Mouse (Mus musculus) ES-E14 (cell line): ENCODE measurements around the gene Muc16. TPM values are rescaled to one million over a fixed set of nuclear protein-coding genes. Genes with fewer than 3 reads are reported as not detected.
A peak's percentile ranks its signal among the peaks of the same experiment; 100 is the strongest.

Source experiments
- DNase-seq: peaks from one replicate; pipeline ENCODE4 v3.0.0-alpha.2; 2013; ENCODE audit warnings: low read depth, low spot score
- H3K27ac ChIP-seq: 2 replicates; pipeline ENCODE4 v1.5.1; 2012; ENCODE audit warnings: low read depth, mild to moderate bottlenecking, low read length, moderate library complexity, mixed read lengths; ENCODE audit not compliant: poor library complexity, insufficient read depth, severe bottlenecking
- H3K36me3 ChIP-seq: 2 replicates; pipeline ENCODE4 v1.6.1; 2012; ENCODE audit warnings: mild to moderate bottlenecking, low read length, moderate library complexity, mixed read lengths; ENCODE audit not compliant: control insufficient read depth, poor library complexity, insufficient read depth, severe bottlenecking
- H3K4me1 ChIP-seq, 2 experiments: fragments of 150-350 bp in 1 of 2; sonication (generic) in 1 of 2; 2 replicates each; pipeline ENCODE4 v1.6.1; 2012; ENCODE audit warnings: low read length in 2 of 2, mild to moderate bottlenecking in 1 of 2, mixed read lengths in 1 of 2; ENCODE audit not compliant: control insufficient read depth in 2 of 2, insufficient read depth in 2 of 2, poor library complexity in 1 of 2
- H3K4me3 ChIP-seq, 2 experiments: fragments of 150-350 bp in 1 of 2; sonication (generic) in 1 of 2; 2 replicates each; pipeline ENCODE4 v1.5.1; 2012; ENCODE audit warnings: low read length in 2 of 2, low read depth in 1 of 2, mild to moderate bottlenecking in 1 of 2, mixed read lengths in 1 of 2; ENCODE audit not compliant: insufficient read depth in 1 of 2, poor library complexity in 1 of 2, severe bottlenecking in 1 of 2
- H3K9ac ChIP-seq: 2 replicates; pipeline ENCODE4 v1.6.1; 2012; ENCODE audit warnings: low read depth, mild to moderate bottlenecking, low read length, mixed read lengths; ENCODE audit not compliant: poor library complexity, insufficient read depth, severe bottlenecking
- H3K9me3 ChIP-seq: fragments of 150-350 bp; sonication (generic); 2 replicates; pipeline ENCODE4 v1.6.1; 2012; ENCODE audit warnings: low read depth, mild to moderate bottlenecking, low read length; ENCODE audit not compliant: control insufficient read depth, insufficient read depth
- CHD2 ChIP-seq: IDR thresholded peaks from 2 replicates; pipeline ENCODE4 v1.6.1; 2014; ENCODE audit warnings: mild to moderate bottlenecking, low read depth, low read length, inconsistent platforms
- HCFC1 ChIP-seq: IDR thresholded peaks from 2 replicates; pipeline ENCODE4 v1.6.1; 2012; ENCODE audit warnings: low read length, inconsistent platforms, borderline replicate concordance; ENCODE audit not compliant: insufficient read depth
- MAFK ChIP-seq: IDR thresholded peaks from 2 replicates; pipeline ENCODE4 v1.6.1; 2014; ENCODE audit warnings: mild to moderate bottlenecking, low read depth, low read length, inconsistent platforms; ENCODE audit not compliant: insufficient read depth
- ZC3H11A ChIP-seq: IDR thresholded peaks from 2 replicates; pipeline ENCODE4 v1.6.1; 2012; ENCODE audit warnings: low read depth, mild to moderate bottlenecking, inconsistent platforms, low read length, borderline replicate concordance
- ZNF384 ChIP-seq: IDR thresholded peaks from 2 replicates; pipeline ENCODE4 v1.6.1; 2012; ENCODE audit warnings: low read depth, low read length, inconsistent platforms
- in situ Hi-C, 2 experiments: fragments of 600-800 bp; cut with MboI; formaldehyde crosslinking; loops; one replicate each; pipeline ENCODE4 v1.15.1; 2025; ENCODE audit warnings: low sequenced_read_pairs in 2 of 2, inconsistent platforms in 1 of 2; ENCODE audit not compliant: unreplicated experiment in 2 of 2
- total RNA-seq: library from RNA; depleted of rRNA; stranded (reverse); fragments of 300-350 nt; gene quantifications from 2 replicates; pipeline ENCODE4 v1.2.3, GENCODE M21; 2012; rRNA removed

Gene Muc16
- total RNA-seq, 1 experiment = under 0.01 TPM

GRCm38 (mm10) chr9:18473324-18474128, 200.8 kb downstream of the Muc16 start:
- no peaks in the 10 kb centered on the region for H3K9me3 ChIP-seq
- no peaks in the 10 kb centered on the region for H3K4me1 ChIP-seq
- DNase-seq = peak; percentile 75
- in situ Hi-C loops = no loop called here
- H3K27ac ChIP-seq = peak overlapping the region; percentile 9; the same call in 1 of the 2 replicates
- peak overlapping the region; percentile 70 for H3K9ac ChIP-seq
- no peak for TF ChIP-seq CHD2
- TF ChIP-seq MAFK = no peak
- no peak for TF ChIP-seq ZC3H11A
- no peak for TF ChIP-seq HCFC1
- TF ChIP-seq ZNF384 = no peak
- no peaks in the 10 kb centered on the region; the same call in 1 of the 2 replicates for H3K36me3 ChIP-seq
- H3K4me3 ChIP-seq = peak overlapping the region; percentile 61 to 97

GRCm38 (mm10) chr9:18468005-18468404, 206.3 kb downstream of the Muc16 start:
- Histone ChIP-seq H3K9ac (no peak overlapping the region), H3K4me1 (peaks cover 0 to 2% of the 10 kb centered on the region in 2 experiments; a peak in 1 of 4 replicates), H3K27ac (no peak overlapping the region), H3K36me3 (no peaks in the 10 kb centered on the region; the same call in 1 of the 2 replicates), H3K9me3 (no peaks in the 10 kb centered on the region; the same call in 1 of the 2 replicates), H3K4me3 (no peak overlapping the region)
- in situ Hi-C loops = no loop called here
- no peak for TF ChIP-seq ZC3H11A
- no peak for TF ChIP-seq HCFC1
- TF ChIP-seq MAFK = no peak
- no peak for TF ChIP-seq CHD2
- TF ChIP-seq ZNF384 = no peak
- DNase-seq = no peak

- Histone ChIP-seq H3K27ac (no peak overlapping the region), H3K9ac (no peak overlapping the region), H3K36me3 (no peaks in the 10 kb centered on the region; the same call in 1 of the 2 replicates), H3K4me3 (no peak overlapping the region), H3K9me3 (no peaks in the 10 kb centered on the region; the same call in 1 of the 2 replicates), H3K4me1 (peaks cover 0 to 2% of the 10 kb centered on the region in 2 experiments; a peak in 1 of 4 replicates)
- TF ChIP-seq HCFC1 = no peak
- TF ChIP-seq ZNF384 = no peak
- DNase-seq = no peak
- in situ Hi-C loops = no loop called here
These were observed 207.0 kb downstream of the Muc16 start for GRCm38 (mm10) chr9:18467350-18467749.

- TF ChIP-seq CHD2 = no peak
- no peak for TF ChIP-seq ZNF384
- TF ChIP-seq ZC3H11A = no peak
- TF ChIP-seq MAFK = no peak
- TF ChIP-seq HCFC1 = no peak
- in situ Hi-C loops = no loop called here
- Histone ChIP-seq H3K9me3 (no peaks in the 10 kb centered on the region), H3K27ac (no peak overlapping the region), H3K9ac (no peak overlapping the region), H3K36me3 (no peaks in the 10 kb centered on the region), H3K4me1 (no peaks in the 10 kb centered on the region), H3K4me3 (no peak overlapping the region)
- no peak for DNase-seq
These were observed 217.8 kb downstream of the Muc16 start for GRCm38 (mm10) chr9:18456520-18456919.

Other genes starting within 250 kb of the Muc16 start
- not detected in 2 replicates for gene Mbd3l2, start 243.9 kb downstream of the Muc16 start, total RNA-seq
- 2.2 and 2.7 TPM in 2 replicates for gene Zfp558, start 196.3 kb downstream of the Muc16 start, total RNA-seq
- gene Mbd3l1, start 196.2 kb downstream of the Muc16 start, total RNA-seq = not detected in 2 replicates
- gene Olfr24, start 89.5 kb upstream of the Muc16 start, total RNA-seq = 0.13 and 0.48 TPM in 2 replicates
- gene Olfr828, start 145.0 kb upstream of the Muc16 start, total RNA-seq = not detected in 2 replicates
- gene Olfr829, start 180.4 kb upstream of the Muc16 start, total RNA-seq = not detected in 2 replicates
- not detected in 2 replicates for gene Olfr830, start 200.2 kb upstream of the Muc16 start, total RNA-seq